Mouse (Mus musculus): ENCODE measurements around the gene Sec24b. TPM values are rescaled to one million over a fixed set of nuclear protein-coding genes. Genes with fewer than 3 reads are reported as not detected.

The Sec24b gene
- total and polyA plus RNA-seq, 3 experiments, result 18.6 to 56.3 (median 54.4) TPM

DNA sequence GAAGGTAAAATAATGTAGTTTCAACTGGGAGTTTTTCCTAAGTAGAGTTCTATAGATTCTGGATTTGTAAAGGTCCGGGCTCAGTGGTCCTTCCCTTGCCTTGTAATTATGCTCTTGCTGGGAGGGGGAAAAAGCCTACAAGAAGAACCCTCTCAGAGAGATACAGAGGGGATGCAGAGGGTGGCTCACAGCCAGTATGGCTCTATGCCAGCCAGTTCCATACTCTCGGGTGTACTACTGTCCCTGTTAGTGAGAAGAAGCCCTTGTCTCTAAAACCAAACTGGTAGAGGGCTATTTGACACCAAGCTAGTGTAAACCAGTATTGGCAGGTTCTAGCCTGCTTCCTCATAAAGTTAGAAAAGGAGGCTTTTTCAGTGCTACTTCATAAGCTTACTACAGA lies 22.0 kb upstream of the Sec24b start:
- no peak overlapping the region for H3K9ac ChIP-seq (ENCODE audit: control insufficient read depth, low read depth, low read length, poor library complexity, severe bottlenecking)
- peaks cover 0 to 5% of the 10 kb centered on the region in 2 experiments; a peak in 2 of 4 replicates for H3K27me3 ChIP-seq (ENCODE audit: control insufficient read depth in 1 of 2, insufficient read depth in 2 of 2, low read length in 2 of 2)
- H3K4me1 ChIP-seq (ENCODE audit: control insufficient read depth in 1 of 2, insufficient read depth in 2 of 2, low read length in 2 of 2), result no peaks in the 10 kb centered on the region
- DNase-seq (ENCODE audit: low read depth, low spot score), result no peak
- TF ChIP-seq TAL1 (IDR thresholded peaks at IDR 0.05; ENCODE audit: low read length) (no peak), ZC3H11A (IDR thresholded peaks at IDR 0.05; ENCODE audit: low read depth, low read length) (no peak), NELFE (IDR thresholded peaks at IDR 0.05; ENCODE audit: low read depth, low read length) (no peak), MAZ (IDR thresholded peaks at IDR 0.05; ENCODE audit: low read depth, low read length) (no peak), CTCF (IDR thresholded peaks at IDR 0.05 in 2 of 3, conservative IDR thresholded peaks at IDR 0.05 in 1 of 3; ENCODE audit: control insufficient read depth in 1 of 3, insufficient read depth in 1 of 3, low read depth in 2 of 3, low read length in 3 of 3, poor library complexity in 1 of 3, severe bottlenecking in 1 of 3) (no peak), ZMIZ1 (IDR thresholded peaks at IDR 0.05; ENCODE audit: low read depth, low read length) (no peak), SIN3A (IDR thresholded peaks at IDR 0.05; ENCODE audit: low read length) (no peak), KAT2A (conservative IDR thresholded peaks at IDR 0.05; ENCODE audit: low read depth, low read length) (no peak), POLR2A (IDR thresholded peaks at IDR 0.05; ENCODE audit: control insufficient read depth in 1 of 2, insufficient read depth in 1 of 2, low read depth in 1 of 2, low read length in 2 of 2, poor library complexity in 1 of 2) (no peak), MAX (IDR thresholded peaks at IDR 0.05; ENCODE audit: low read length) (no peak), RAD21 (IDR thresholded peaks at IDR 0.05; ENCODE audit: low read depth, low read length) (no peak), POLR2AphosphoS5 (IDR thresholded peaks at IDR 0.05; ENCODE audit: borderline replicate concordance, low read depth, low read length) (no peak), ZKSCAN1 (IDR thresholded peaks at IDR 0.05; ENCODE audit: low read depth, low read length) (no peak), CHD2 (IDR thresholded peaks at IDR 0.05; ENCODE audit: low read length) (no peak), SMC3 (IDR thresholded peaks at IDR 0.05; ENCODE audit: low read depth, low read length) (no peak), ETS1 (IDR thresholded peaks at IDR 0.05; ENCODE audit: low read depth, low read length) (no peak), ELF1 (IDR thresholded peaks at IDR 0.05; ENCODE audit: low read depth, low read length) (no peak), USF1 (IDR thresholded peaks at IDR 0.05; ENCODE audit: low read depth, low read length) (no peak), POLR2AphosphoS2 (IDR thresholded peaks at IDR 0.05; ENCODE audit: low read length) (no peak), UBTF (IDR thresholded peaks at IDR 0.05; ENCODE audit: borderline replicate concordance, insufficient read depth, low read depth, low read length) (no peak)
- no peaks in the 10 kb centered on the region for H3K79me2 ChIP-seq (ENCODE audit: control insufficient read depth, insufficient read depth, low read length, poor library complexity)
- H3K9me3 ChIP-seq (replicated peaks; ENCODE audit: insufficient read depth, low read length), result no peaks in the 10 kb centered on the region
- no peak overlapping the region for H3K27ac ChIP-seq (ENCODE audit: control insufficient read depth, low read depth, low read length)
- H3K4me3 ChIP-seq (ENCODE audit: control insufficient read depth in 1 of 2, insufficient read depth in 1 of 2, low read depth in 2 of 2, low read length in 2 of 2), result no peak overlapping the region
- no peaks in the 10 kb centered on the region for H3K36me3 ChIP-seq (ENCODE audit: control insufficient read depth in 1 of 2, insufficient read depth in 2 of 2, low read length in 2 of 2)

DNA sequence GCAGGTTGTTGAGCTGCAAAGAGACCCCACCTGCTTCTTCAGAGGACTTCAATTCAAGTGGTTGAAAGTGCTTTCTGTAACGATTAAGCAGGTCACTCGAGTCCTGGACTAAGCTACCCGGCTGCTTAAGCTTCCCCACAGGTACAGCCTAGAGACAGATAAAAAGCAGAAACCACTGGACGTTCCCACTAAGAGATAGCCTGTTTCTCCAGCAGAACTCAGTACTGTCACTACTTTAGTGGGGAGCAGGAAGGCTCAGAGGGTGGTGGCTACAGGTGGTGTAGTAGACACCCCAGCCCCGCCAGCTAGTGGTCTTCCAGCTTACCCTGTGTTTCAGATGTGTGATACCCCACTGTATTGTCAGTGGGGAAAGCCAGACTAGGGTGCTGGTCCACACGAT lies 19.3 kb upstream of the Sec24b start:
- H3K27me3 ChIP-seq (ENCODE audit: control insufficient read depth in 1 of 2, insufficient read depth in 2 of 2, low read length in 2 of 2), result peaks cover 0 to 3% of the 10 kb centered on the region in 2 experiments; a peak in 2 of 4 replicates
- H3K9ac ChIP-seq (ENCODE audit: control insufficient read depth, low read depth, low read length, poor library complexity, severe bottlenecking), result no peak overlapping the region
- TF ChIP-seq GATA1 (IDR thresholded peaks at IDR 0.05; ENCODE audit: low read depth, low read length), result no peak
- TF ChIP-seq MEF2A (IDR thresholded peaks at IDR 0.05; ENCODE audit: extremely low read depth, insufficient replicate concordance, low read depth, low read length, poor library complexity, severe bottlenecking), result no peak
- no peak for TF ChIP-seq POLR2AphosphoS5 (IDR thresholded peaks at IDR 0.05; ENCODE audit: borderline replicate concordance, low read depth, low read length)
- TF ChIP-seq JUND (IDR thresholded peaks at IDR 0.05; ENCODE audit: low read depth, low read length), result no peak
- TF ChIP-seq MYC (IDR thresholded peaks at IDR 0.05; ENCODE audit: low read depth, low read length), result no peak
- no peak for TF ChIP-seq UBTF (IDR thresholded peaks at IDR 0.05; ENCODE audit: borderline replicate concordance, insufficient read depth, low read depth, low read length)
- no peak for TF ChIP-seq POLR2A (IDR thresholded peaks at IDR 0.05; ENCODE audit: control insufficient read depth in 1 of 2, insufficient read depth in 1 of 2, low read depth in 1 of 2, low read length in 2 of 2, poor library complexity in 1 of 2)
- TF ChIP-seq ZMIZ1 (IDR thresholded peaks at IDR 0.05; ENCODE audit: low read depth, low read length), result no peak
- no peak for TF ChIP-seq E2F4 (IDR thresholded peaks at IDR 0.05; ENCODE audit: borderline replicate concordance, low read depth, low read length)
- no peak for TF ChIP-seq TAL1 (IDR thresholded peaks at IDR 0.05; ENCODE audit: low read length)
- no peak for TF ChIP-seq MYB (IDR thresholded peaks at IDR 0.05; ENCODE audit: low read depth, low read length)
- TF ChIP-seq ZNF384 (IDR thresholded peaks at IDR 0.05; ENCODE audit: low read depth, low read length), result no peak
- TF ChIP-seq NRF1 (IDR thresholded peaks at IDR 0.05; ENCODE audit: insufficient read depth, low read depth, low read length, poor library complexity, severe bottlenecking), result no peak
- TF ChIP-seq ELF1 (IDR thresholded peaks at IDR 0.05; ENCODE audit: low read depth, low read length), result no peak
- no peak for TF ChIP-seq ZKSCAN1 (IDR thresholded peaks at IDR 0.05; ENCODE audit: low read depth, low read length)
- no peak for TF ChIP-seq ZC3H11A (IDR thresholded peaks at IDR 0.05; ENCODE audit: low read depth, low read length)
- no peak for TF ChIP-seq MXI1 (IDR thresholded peaks at IDR 0.05; ENCODE audit: low read depth, low read length)
- TF ChIP-seq GABPA (IDR thresholded peaks at IDR 0.05; ENCODE audit: low read depth, low read length), result no peak
- no peak for TF ChIP-seq USF2 (IDR thresholded peaks at IDR 0.05; ENCODE audit: borderline replicate concordance in 1 of 2, insufficient read depth in 1 of 2, low read depth in 1 of 2, low read length in 2 of 2)
- no peaks in the 10 kb centered on the region for H3K4me1 ChIP-seq (ENCODE audit: control insufficient read depth in 1 of 2, insufficient read depth in 2 of 2, low read length in 2 of 2)
- H3K27ac ChIP-seq (ENCODE audit: control insufficient read depth, low read depth, low read length), result no peak overlapping the region
- H3K36me3 ChIP-seq (ENCODE audit: control insufficient read depth in 1 of 2, insufficient read depth in 2 of 2, low read length in 2 of 2), result no peaks in the 10 kb centered on the region
- H3K4me3 ChIP-seq (ENCODE audit: control insufficient read depth in 1 of 2, insufficient read depth in 1 of 2, low read depth in 2 of 2, low read length in 2 of 2), result no peak overlapping the region
- DNase-seq (ENCODE audit: low read depth, low spot score), result no peak
- no peaks in the 10 kb centered on the region for H3K9me3 ChIP-seq (replicated peaks; ENCODE audit: insufficient read depth, low read length)
- no peaks in the 10 kb centered on the region for H3K79me2 ChIP-seq (ENCODE audit: control insufficient read depth, insufficient read depth, low read length, poor library complexity)
